In the genomic region with DNA sequence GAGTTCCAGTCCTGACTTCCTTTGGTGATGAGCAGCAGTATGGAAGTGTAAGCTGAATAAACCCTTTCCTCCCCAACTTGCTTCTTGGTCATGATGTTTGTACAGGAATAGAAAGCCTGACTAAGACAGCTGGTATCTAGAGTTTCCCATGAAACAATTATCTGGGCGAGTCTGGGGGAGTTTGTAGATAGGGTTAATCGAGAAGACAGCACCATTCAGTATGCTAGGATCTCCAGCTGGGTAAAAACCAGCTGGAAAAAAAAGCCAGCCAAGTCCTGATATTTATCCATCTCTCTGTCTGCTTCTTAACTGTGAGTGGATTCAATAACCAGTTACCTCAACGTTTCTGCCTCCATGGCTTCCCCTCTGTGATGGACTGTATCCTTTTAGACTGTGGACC, we compare ENCODE assay signal across 18 mouse cellular contexts.
DNase-seq lines count a peak whose midpoint lies in the region; ATAC-seq and TF ChIP-seq lines count a peak whose summit lies in the region.
"Had no signal": no experiment of that assay in that cellular context is flagged by ENCODE, and none has a peak within 500 bp of the region (broad histone marks: within the 10 kb centered on the region; RNA-seq: fewer than 3 reads in every experiment).

No protein-coding gene starts in this region.

- DNase-seq in heart, postnatal 14 days: no peak
- no peak for DNase-seq in liver, postnatal 0 days
- DNase-seq in liver, embryonic 13.5 days: no peak
- DNase-seq in thymus, postnatal 10 days (ENCODE audit: low spot score in 2 of 2): no peak
- DNase-seq: adrenal gland, adult 2 months; adrenal gland, postnatal 25 days; cerebellum, adult 18-20 months; cerebellum, adult 9-11 months; forebrain, postnatal 0 days; gastrocnemius, postnatal 14 days; heart, adult 2 months had no signal

- H3K27me3 ChIP-seq in heart, embryonic 12.5 days (replicated peaks): no peaks in the 10 kb centered on the region
- H3K27me3 ChIP-seq in liver, embryonic 12.5 days (replicated peaks): no peaks in the 10 kb centered on the region
- H3K27me3 ChIP-seq in liver, postnatal 0 days (ENCODE audit: insufficient read depth, low read length): no peaks in the 10 kb centered on the region
- no peaks in the 10 kb centered on the region for H3K27me3 ChIP-seq in liver, embryonic 13.5 days
- no peaks in the 10 kb centered on the region for H3K27me3 ChIP-seq in liver, embryonic 16.5 days (ENCODE audit: control insufficient read depth, insufficient read depth, low read depth, low read length)
- H3K27me3 ChIP-seq: CH12.LX; forebrain, embryonic 13.5 days; hindbrain, embryonic 15.5 days had no signal

- WGBS in heart, embryonic 12.5 days: 25% methylated on average over 3 of the region's 3 CpGs
- WGBS in liver, embryonic 12.5 days (ENCODE audit: insufficient replicate concordance): 21% methylated on average over 3 of the region's 3 CpGs
- 44% methylated on average over 3 of the region's 3 CpGs for whole genome bisulfite sequencing in liver, postnatal 0 days (ENCODE audit: insufficient replicate concordance)
- WGBS in liver, embryonic 13.5 days (ENCODE audit: insufficient replicate concordance): 15% methylated on average over 3 of the region's 3 CpGs
- WGBS in liver, embryonic 16.5 days (ENCODE audit: insufficient replicate concordance): 27% methylated on average over 3 of the region's 3 CpGs

- no peak overlapping the region for H3K9ac ChIP-seq in heart, embryonic 12.5 days
- H3K9ac ChIP-seq in liver, embryonic 12.5 days: peak overlapping the region; percentile 25; the same call in 1 of the 2 replicates
- no peak overlapping the region for H3K9ac ChIP-seq in liver, postnatal 0 days (replicated peaks)
- 0 out of 2 replicates have a peak overlapping the region, but pooled peaks have one; percentile 7 for H3K9ac ChIP-seq in liver, embryonic 13.5 days
- H3K9ac ChIP-seq in liver, embryonic 16.5 days (ENCODE audit: low read depth, low read length): no peak overlapping the region
- H3K9ac ChIP-seq: forebrain, embryonic 13.5 days; forebrain, postnatal 0 days; hindbrain, embryonic 15.5 days had no signal

- H3K36me3 ChIP-seq in heart, embryonic 12.5 days: no peaks in the 10 kb centered on the region
- no peaks in the 10 kb centered on the region for H3K36me3 ChIP-seq in liver, embryonic 12.5 days
- H3K36me3 ChIP-seq in liver, postnatal 0 days (replicated peaks; ENCODE audit: insufficient read depth, low read length): no peaks in the 10 kb centered on the region
- no peaks in the 10 kb centered on the region for H3K36me3 ChIP-seq in liver, embryonic 13.5 days
- H3K36me3 ChIP-seq in liver, embryonic 16.5 days (ENCODE audit: control insufficient read depth, insufficient read depth): no peaks in the 10 kb centered on the region
- H3K36me3 ChIP-seq: embryonic facial prominence, embryonic 10.5 days; hindbrain, embryonic 15.5 days had no signal

- H3K4me2 ChIP-seq in heart, embryonic 12.5 days: no peak overlapping the region
- peak overlapping the region; percentile 47 for H3K4me2 ChIP-seq in liver, embryonic 12.5 days
- H3K4me2 ChIP-seq in liver, postnatal 0 days (ENCODE audit: low read depth, low read length): no peak overlapping the region
- H3K4me2 ChIP-seq in liver, embryonic 13.5 days: peak overlapping the region; percentile 37
- no peak overlapping the region for H3K4me2 ChIP-seq in liver, embryonic 16.5 days (ENCODE audit: low read depth, low read length)
- H3K4me2 ChIP-seq: forebrain, embryonic 13.5 days; hindbrain, embryonic 15.5 days had no signal

- peak overlapping the region; percentile 94 for H3K27ac ChIP-seq in heart, embryonic 12.5 days (ENCODE audit: poor library complexity, severe bottlenecking)
- peak overlapping the region; percentile 70 for H3K27ac ChIP-seq in liver, embryonic 12.5 days
- no peak overlapping the region for H3K27ac ChIP-seq in liver, postnatal 0 days (ENCODE audit: low read depth)
- peak overlapping the region; percentile 66 for H3K27ac ChIP-seq in liver, embryonic 13.5 days
- H3K27ac ChIP-seq in liver, embryonic 16.5 days (ENCODE audit: low read length): 0 out of 2 replicates have a peak overlapping the region, but pooled peaks have one; percentile 6
- H3K27ac ChIP-seq: embryonic facial prominence, embryonic 10.5 days; forebrain, embryonic 13.5 days; heart, adult 2 months; hindbrain, embryonic 15.5 days had no signal

- intact Hi-C loops in heart, postnatal 14 days (cut with DNase I): no loop called here

- TF ChIP-seq EP300 in liver, postnatal 0 days (IDR thresholded peaks at IDR 0.05; ENCODE audit: low read depth): no peak

- TF ChIP-seq CTCF in liver, postnatal 0 days (IDR thresholded peaks at IDR 0.05; ENCODE audit: low read depth): no peak

- no peak overlapping the region for H3K4me3 ChIP-seq in heart, embryonic 12.5 days
- H3K4me3 ChIP-seq in liver, embryonic 12.5 days: no peak overlapping the region
- H3K4me3 ChIP-seq in liver, postnatal 0 days (ENCODE audit: low read depth, low read length): no peak overlapping the region
- 0 out of 2 replicates have a peak overlapping the region, but pooled peaks have one; percentile 1 for H3K4me3 ChIP-seq in liver, embryonic 13.5 days (replicated peaks)
- no peak overlapping the region for H3K4me3 ChIP-seq in liver, embryonic 16.5 days (ENCODE audit: low read depth, low read length)
- H3K4me3 ChIP-seq: embryonic facial prominence, embryonic 10.5 days; forebrain, embryonic 13.5 days; heart, adult 2 months; hindbrain, embryonic 15.5 days had no signal

- peaks cover 39% of the 10 kb centered on the region for H3K4me1 ChIP-seq in heart, embryonic 12.5 days (replicated peaks)
- H3K4me1 ChIP-seq in liver, embryonic 12.5 days: peaks cover 98% of the 10 kb centered on the region
- peaks cover 31% of the 10 kb centered on the region for H3K4me1 ChIP-seq in liver, postnatal 0 days (ENCODE audit: insufficient read depth)
- peaks cover 95% of the 10 kb centered on the region for H3K4me1 ChIP-seq in liver, embryonic 13.5 days (replicated peaks)
- peaks cover 62% of the 10 kb centered on the region for H3K4me1 ChIP-seq in liver, embryonic 16.5 days (ENCODE audit: control insufficient read depth, low read depth, low read length)

- H3K9me3 ChIP-seq in heart, embryonic 12.5 days (replicated peaks): 0 out of 2 replicates have a peak, but pooled peaks cover 2% of the 10 kb centered on the region
- no peaks in the 10 kb centered on the region for H3K9me3 ChIP-seq in liver, embryonic 12.5 days (replicated peaks)
- no peaks in the 10 kb centered on the region for H3K9me3 ChIP-seq in liver, postnatal 0 days (ENCODE audit: low read length)
- no peaks in the 10 kb centered on the region for H3K9me3 ChIP-seq in liver, embryonic 13.5 days (replicated peaks)
- no peaks in the 10 kb centered on the region for H3K9me3 ChIP-seq in liver, embryonic 16.5 days (replicated peaks; ENCODE audit: control insufficient read depth, low read length)
- H3K9me3 ChIP-seq: embryonic facial prominence, embryonic 10.5 days; forebrain, embryonic 13.5 days; hindbrain, embryonic 15.5 days had no signal

- no peak for ATAC-seq in heart, embryonic 12.5 days (ENCODE audit: insufficient number of reproducible peaks, low FRiP score)
- peak; percentile 67 for ATAC-seq in liver, embryonic 12.5 days
- ATAC-seq in liver, postnatal 0 days: no peak
- ATAC-seq in liver, embryonic 13.5 days (ENCODE audit: low read depth): peak; percentile 64
- ATAC-seq in liver, embryonic 16.5 days (ENCODE audit: low read depth): peak; percentile 60; the same call in 1 of the 2 replicates
- ATAC-seq: forebrain, embryonic 13.5 days; forebrain, postnatal 0 days had no signal

Comparison
In these comparisons a context has a peak if more than half of its experiments do, and no peak if none do; other contexts are left out.
1. ATAC-seq: peak in liver, embryonic 12.5 days (single experiment), liver, embryonic 13.5 days (single experiment) and liver, embryonic 16.5 days (single experiment); none in heart, embryonic 12.5 days (single experiment) and liver, postnatal 0 days (single experiment).
2. H3K4me2 ChIP-seq: peak in liver, embryonic 12.5 days (single experiment) and liver, embryonic 13.5 days (single experiment); none in heart, embryonic 12.5 days (single experiment), liver, postnatal 0 days (single experiment) and liver, embryonic 16.5 days (single experiment).
3. H3K9ac ChIP-seq: peak in liver, embryonic 12.5 days (single experiment) and liver, embryonic 13.5 days (single experiment); none in heart, embryonic 12.5 days (single experiment), liver, postnatal 0 days (single experiment) and liver, embryonic 16.5 days (single experiment).